Mouse (Mus musculus): ENCODE results near the gene Bloc1s4.

Bloc1s4 gene

DNA sequence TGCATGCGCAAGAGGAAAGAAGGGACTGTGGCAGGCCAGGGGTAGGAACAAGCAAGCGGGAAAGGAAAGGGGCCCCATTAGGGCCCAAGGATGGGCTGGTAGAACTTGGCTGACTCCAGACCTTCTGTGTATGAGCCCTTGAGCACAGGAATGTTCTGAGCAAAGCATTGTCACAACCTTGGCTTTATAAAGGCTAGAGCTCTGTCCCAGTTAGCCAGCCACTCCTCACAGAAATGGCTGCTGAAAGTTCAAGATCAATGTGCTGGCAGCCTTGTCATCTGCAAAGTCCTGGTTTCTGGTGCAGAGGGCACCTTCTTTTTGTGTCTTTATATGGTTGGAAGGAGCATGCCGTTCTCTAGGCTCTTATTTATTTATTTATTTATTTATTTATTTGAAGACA is 28.8 kb downstream of the Bloc1s4 start:
- DNase-seq (ENCODE audit: low read depth, low spot score): no peak

DNA sequence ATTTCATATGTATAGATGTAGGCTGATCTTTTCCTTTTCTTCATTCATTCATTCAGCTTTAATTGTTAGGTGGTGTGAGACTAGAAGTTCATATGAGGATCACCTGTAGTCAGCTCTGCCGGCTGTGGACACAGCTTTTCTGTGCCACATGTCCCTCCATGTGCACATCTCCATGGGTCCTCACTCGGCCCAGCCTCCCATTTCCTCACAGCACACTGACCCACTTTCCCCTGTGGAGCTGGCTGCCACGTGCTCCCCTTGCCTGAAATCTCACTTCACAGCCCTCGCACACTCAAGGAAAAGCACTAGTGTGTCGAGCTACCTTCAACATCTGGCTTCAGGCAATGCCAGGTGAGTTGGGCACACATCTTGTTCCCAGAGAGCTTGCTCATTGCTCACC is 29.3 kb downstream of the Bloc1s4 start:
- no peak for DNase-seq (ENCODE audit: low read depth, low spot score)

DNA sequence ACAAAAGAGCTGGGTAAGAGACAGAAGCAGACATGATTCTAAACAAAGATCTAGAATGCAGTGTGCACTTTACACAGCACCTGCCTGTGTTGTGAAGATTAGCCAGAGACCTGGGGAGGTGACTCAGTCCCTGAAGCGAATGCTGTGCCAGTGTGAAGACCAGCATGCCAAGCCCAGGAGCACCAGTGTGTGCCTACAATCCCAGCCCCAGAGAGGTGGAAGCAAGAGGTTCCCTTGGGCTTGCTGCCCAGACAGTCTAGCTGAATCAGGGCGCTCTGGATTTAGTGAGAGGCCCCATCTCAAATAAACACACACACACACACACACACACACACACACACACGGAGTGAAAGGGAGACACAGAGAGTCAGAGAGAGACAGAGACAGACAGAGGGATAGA is 30.6 kb downstream of the Bloc1s4 start:
- DNase-seq (ENCODE audit: low read depth, low spot score): no peak

DNA sequence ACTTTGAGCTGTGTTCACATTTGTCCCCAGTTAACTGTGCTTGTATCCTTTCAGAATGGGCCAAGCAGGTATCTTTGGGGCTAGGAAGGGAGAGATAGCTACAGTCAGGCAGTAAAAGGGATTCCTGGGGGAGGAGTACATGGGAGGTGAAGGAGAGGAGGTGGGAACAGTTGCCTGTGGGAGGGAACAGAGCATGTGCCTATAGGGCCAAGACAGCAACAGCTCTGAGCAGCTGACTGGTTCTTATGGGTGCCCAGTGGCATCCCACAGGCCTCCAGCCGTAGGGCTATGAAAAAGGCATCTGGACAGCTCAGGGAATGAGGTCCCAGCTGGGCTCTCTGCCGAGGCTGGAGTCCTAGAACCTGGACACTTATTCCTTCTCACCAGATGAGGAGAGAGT is 31.6 kb downstream of the Bloc1s4 start:
- no peak for DNase-seq (ENCODE audit: low read depth, low spot score)

DNA sequence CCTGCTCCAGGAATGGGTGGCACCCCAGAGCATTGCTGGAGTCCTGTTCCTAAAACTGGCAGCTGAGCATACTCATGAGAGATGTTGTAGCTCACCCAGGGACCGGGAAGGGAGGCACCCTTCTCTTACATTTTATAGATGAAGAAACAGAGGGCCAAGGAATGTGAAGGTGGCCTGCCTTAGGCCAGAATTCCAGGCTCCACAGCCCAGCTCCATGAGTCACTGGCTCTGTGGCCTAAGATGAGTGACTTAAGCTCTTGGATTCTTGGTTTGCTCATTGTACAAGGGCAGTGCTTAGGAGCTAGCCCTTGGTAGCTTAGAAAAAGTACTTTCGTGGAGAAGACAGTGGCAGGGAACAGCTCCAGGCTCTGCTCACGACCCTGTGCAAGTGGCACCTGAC is 33.6 kb downstream of the Bloc1s4 start:
- no peak for DNase-seq (ENCODE audit: low read depth, low spot score)

DNA sequence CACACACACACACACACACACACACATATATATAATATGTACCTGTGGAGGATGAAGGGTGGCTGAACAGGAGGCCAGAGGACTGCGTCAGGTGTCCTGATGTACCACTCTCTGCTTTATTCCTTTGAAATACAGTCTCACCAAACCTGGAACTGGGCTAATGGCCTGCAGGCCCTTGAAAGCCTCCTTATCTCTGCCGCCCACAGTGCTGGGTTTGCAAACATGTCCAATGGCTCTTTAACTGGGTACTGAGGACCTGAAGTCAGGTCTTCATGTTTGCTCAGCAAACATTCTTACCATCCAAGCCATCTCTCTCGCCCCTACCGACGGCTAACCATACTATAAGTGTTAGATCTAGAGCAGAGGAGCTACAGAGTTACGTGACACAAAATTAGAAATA is 34.8 kb downstream of the Bloc1s4 start:
- DNase-seq (ENCODE audit: low read depth, low spot score): no peak

DNA sequence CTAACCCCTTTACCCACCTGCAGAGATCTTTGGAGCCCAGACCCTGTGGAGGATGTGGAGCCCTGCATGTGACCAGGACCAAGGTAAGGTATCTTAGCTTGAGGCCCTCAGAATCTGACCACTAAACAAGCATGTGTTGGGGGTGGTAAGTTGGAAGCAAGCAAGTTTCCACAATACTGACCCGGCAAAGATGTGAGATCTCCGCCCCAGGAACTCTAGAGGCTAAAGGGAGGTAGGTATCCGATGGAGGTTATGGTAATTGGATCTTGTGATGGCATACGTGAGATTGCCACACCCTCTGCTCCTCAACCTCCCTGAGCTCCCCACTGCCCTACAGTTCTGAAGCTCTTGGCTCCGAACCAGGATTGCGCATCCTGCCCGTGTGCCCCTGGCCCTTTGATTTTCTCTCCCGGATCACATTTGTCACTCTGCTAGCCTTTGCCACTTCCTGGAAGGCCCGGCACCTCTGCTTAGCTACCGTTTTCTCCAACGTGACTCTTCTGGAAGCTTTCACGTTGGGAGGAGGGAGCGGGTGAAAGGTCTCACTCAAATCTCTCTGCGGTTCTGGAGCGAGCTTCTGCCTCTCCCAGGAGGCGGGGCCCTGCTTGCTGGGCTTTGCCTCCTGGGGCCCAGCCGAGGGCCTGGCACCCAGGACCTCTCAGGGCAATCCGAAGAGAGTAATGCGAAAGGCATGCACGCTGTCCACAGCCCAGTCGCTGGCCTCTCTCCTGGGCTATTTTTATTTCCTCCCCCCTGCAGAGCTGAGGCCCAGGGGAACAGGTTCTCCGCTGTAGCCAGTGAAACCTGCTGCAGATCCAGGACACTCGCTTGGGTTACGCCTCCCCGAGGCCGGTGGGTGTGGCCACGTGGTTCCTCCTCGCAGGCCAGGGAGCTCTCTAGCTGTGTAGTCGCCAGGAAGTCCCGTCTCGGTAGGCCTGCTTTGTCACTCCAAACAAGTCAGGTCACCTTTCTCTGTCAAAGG is 35.6 kb downstream of the Bloc1s4 start:
- peak; percentile 90 for DNase-seq (ENCODE audit: low read depth, low spot score)

DNA sequence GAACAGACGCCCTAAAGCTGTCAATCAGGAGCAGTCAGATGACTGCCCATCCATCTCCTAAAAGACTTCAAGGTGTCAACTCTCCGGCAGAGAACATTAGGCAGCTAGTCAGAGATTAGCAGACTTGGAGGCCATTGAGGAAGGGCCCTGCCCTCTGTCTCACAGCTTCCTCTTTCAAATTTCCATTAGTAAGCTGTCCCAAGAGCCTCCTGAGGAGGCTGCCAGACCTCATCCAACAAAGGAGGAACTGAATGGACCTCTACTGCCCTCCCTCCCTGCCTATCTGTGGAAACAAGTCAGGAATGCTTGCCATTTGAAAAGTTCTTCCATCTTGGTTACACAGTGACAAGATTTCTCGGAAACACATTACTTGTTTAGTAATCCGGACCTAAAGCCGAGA is 36.6 kb downstream of the Bloc1s4 start:
- DNase-seq (ENCODE audit: low read depth, low spot score): no peak

DNA sequence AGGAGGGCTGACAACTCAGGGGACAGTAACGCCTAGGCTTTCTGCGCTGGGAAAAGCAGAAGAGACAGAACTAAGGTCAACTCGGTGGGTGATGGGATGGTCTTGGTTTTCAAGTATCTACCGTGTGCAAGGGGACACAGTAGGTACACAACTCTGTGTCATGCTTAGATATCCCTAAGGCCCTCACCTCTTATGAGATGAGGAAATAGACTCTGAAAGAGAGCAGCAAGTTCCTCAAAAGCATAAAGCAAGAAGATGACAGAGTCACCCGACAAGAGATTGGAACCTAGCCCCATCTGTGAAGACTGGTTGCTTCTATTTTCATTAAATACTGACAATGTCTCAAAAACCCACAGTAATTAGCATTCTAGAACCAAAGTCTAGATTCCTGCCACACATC is 42.7 kb downstream of the Bloc1s4 start:
- DNase-seq (ENCODE audit: low read depth, low spot score): no peak

DNA sequence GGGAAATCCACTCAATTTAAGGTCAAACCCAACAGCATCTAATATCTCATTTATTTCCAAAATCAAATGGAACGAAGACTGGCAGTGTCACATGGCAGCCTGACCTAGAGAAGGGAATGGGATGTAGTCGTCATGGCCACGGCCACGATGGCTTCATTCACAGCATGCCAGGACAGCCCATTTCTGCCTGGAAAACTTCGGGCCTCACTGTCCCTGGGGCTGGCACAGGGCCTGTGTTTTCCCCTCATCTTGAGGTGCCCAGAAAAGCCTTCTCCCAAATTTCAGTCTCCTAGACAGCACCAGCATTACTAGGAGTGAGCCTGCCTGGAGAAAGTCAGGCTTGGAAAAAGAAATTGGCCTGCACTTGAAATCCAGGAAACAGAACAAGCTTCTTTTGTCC is 43.1 kb downstream of the Bloc1s4 start:
- DNase-seq (ENCODE audit: low read depth, low spot score): no peak

DNA sequence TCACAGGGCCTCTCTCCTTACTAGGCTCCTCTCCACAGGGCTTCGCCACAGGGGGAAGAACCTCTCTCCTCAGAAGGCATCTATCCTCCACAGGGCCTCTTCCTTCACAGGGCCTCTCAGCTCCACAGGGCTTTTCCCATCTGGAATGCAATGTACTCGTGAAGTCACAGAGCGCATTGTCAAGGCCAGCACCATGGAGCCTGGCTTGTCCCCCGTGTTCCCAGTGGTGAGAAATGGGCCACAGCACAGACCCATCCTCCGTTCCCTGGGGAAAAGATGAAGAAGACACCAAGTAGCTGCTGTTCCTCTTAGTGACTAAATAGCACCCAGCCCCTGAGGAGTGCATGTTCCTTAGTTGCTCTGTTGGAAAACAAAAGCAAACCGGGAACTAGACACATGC is 43.8 kb downstream of the Bloc1s4 start:
- no peak for DNase-seq (ENCODE audit: low read depth, low spot score)

DNA sequence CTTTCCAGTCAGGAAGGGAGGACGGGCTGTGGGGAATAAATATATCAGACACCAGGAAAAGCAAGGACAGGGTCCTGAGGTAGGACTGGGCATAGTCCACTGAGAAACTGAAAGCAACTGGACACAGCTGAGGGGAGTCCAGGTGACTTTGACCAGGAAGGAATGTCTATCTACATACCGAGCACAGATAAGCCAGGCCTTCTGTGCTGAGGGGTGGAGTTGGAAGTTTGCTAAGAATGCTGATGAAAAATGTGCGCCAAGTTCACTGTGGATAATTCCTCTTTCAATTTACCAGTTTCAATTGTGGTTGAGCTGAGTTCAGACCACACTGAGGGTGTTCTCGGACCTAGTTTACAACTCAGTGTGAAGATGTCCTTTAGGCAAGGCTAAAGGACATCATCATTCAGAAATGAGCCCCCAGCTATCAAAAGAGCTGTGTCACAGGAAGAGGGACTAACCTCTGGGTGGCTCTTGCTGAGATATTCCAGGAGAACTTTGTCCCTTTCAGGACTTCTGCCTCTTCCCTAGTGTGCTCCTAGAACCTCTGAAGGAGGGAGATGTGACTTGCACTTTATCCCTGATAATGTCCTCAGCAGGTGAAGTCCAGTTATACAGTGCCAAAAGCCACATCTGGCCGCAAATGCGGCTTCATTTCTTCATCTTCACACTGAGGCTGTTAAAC is 47.4 kb downstream of the Bloc1s4 start:
- DNase-seq (ENCODE audit: low read depth, low spot score): no peak

DNA sequence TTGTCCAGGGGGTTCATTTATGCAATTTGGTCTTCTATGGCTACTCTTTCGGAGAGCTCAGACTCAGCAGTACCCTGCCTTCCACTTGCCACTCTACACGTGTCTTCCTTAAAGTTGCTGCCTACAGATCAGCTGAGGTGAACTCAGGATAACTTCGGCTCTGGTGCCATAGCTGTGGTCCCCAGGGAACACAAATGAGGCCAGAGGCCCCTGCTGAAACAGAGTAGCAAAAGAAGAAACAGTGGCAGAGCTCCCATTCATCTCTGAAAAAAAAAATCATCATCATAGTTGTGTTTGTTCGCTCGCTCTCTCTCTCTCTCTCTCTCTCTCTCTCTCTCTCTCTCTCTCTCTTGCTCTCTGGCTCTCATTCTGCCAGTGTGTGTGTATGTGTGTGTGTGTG is 49.8 kb downstream of the Bloc1s4 start:
- DNase-seq (ENCODE audit: low read depth, low spot score): no peak

DNA sequence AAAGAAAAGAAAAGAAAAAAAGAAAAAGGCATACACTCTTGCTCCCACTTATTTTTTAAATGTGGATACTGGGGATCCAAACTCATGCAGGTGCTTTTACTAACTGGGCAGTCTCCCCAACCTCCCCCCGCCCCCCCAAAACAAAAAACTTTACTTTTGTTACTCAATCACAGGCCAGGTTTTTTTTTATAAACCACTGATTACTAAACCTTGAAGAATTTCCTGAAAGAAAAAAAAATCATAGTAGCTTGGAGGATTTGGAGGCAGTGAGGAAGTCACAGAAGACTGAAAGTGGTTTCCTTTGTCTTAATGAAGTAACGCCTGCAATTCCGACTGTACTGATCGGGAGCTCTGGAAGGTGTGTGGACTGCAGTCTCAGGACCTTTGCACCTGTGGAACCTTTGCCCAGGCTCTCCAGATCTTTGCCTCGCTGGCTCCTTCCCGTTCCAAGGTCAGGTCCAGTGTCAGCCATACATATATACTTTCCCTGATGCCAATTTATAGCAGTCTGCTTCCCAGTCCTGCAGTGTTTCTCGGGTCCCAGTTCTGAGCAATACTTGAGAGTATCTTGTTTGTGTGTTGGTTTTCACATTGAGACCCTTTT is 50.3 kb downstream of the Bloc1s4 start:
- DNase-seq (ENCODE audit: low read depth, low spot score): no peak

Measured in ZHBTc4 (cell line).